Mouse (Mus musculus): Measurements from ENCODE around the gene 1700040F15Rik.
"Not testable (repeated sequence)": the region's sequence is repeated elsewhere in the genome, so short reads cannot be mapped to it uniquely, and the experiment has no call there.

The 1700040F15Rik gene

GRCm38 (mm10) chrY:61101947-61102346 is at the start of gene 1700040F15Rik:
1700040F15Rik (plus strand) TSS chrY:61102247.
- not testable (repeated sequence) for DNase-seq (ENCODE audit: low spot score)

All from c-Kit-positive CD71-positive TER-119-positive erythroid progenitor cells, embryonic 14.5 days (primary cell).